Mouse (Mus musculus) CH12.LX (cell line): ENCODE measurements around the gene P2ry1. TPM values are rescaled to one million over a fixed set of nuclear protein-coding genes. Genes with fewer than 3 reads are reported as not detected.

Source experiments
- DNase-seq: peaks from one replicate; pipeline ENCODE4 v3.0.0-alpha.2; 2013; ENCODE audit errors: extremely low read depth
- H3K27ac ChIP-seq: 2 replicates; pipeline ENCODE4 v1.5.1; 2012; ENCODE audit warnings: low read depth, mild to moderate bottlenecking, control low read depth, moderate library complexity; ENCODE audit not compliant: insufficient read depth
- H3K27me3 ChIP-seq: replicated peaks from 2 replicates; pipeline ENCODE3; 2012; ENCODE audit warnings: inconsistent platforms
- H3K36me3 ChIP-seq, 2 experiments: replicated peaks in 1 of 2; 2 replicates each; pipeline versions ENCODE3 to v1.6.1; 2012; ENCODE audit warnings: inconsistent platforms in 1 of 2, low read length in 1 of 2, mild to moderate bottlenecking in 1 of 2, mixed read lengths in 1 of 2, moderate library complexity in 1 of 2; ENCODE audit not compliant: control insufficient read depth in 1 of 2, insufficient read depth in 1 of 2
- H3K4me1 ChIP-seq, 2 experiments: 2 replicates each; pipeline ENCODE4 v1.6.1; 2012; ENCODE audit warnings: inconsistent platforms in 1 of 2, moderate library complexity in 1 of 2; ENCODE audit not compliant: insufficient read depth in 2 of 2, control insufficient read depth in 1 of 2
- H3K4me2 ChIP-seq: 2 replicates; pipeline ENCODE4 v1.6.1; 2012; ENCODE audit warnings: low read depth, mild to moderate bottlenecking, control low read depth; ENCODE audit not compliant: poor library complexity, insufficient read depth, severe bottlenecking
- H3K4me3 ChIP-seq, 3 experiments: fragments of 150-350 bp in 1 of 3; sonication (generic) in 1 of 3; replicated peaks in 1 of 3; 2 replicates each; pipeline versions ENCODE3 to v1.5.1; 2011 to 2012; ENCODE audit warnings: low read depth in 2 of 3, low read length in 2 of 3, mild to moderate bottlenecking in 2 of 3, moderate library complexity in 2 of 3, control low read depth in 1 of 3, improper control_type of control experiment in 1 of 3, inconsistent platforms in 1 of 3, mixed read lengths in 1 of 3; ENCODE audit not compliant: poor library complexity in 1 of 3
- H3K79me2 ChIP-seq: replicated peaks from 2 replicates; pipeline ENCODE4 v1.6.1; 2012; ENCODE audit warnings: mild to moderate bottlenecking, moderate library complexity; ENCODE audit not compliant: control insufficient read depth, poor library complexity, insufficient read depth, severe bottlenecking; ENCODE audit errors: extremely low read depth
- H3K9ac ChIP-seq: 2 replicates; pipeline ENCODE4 v1.6.1; 2012; ENCODE audit warnings: low read depth, mild to moderate bottlenecking, control low read depth, moderate library complexity; ENCODE audit not compliant: insufficient read depth
- H3K9me3 ChIP-seq: replicated peaks from 2 replicates; pipeline ENCODE3; 2012; ENCODE audit warnings: low read length, inconsistent platforms, mixed read lengths
- E2F4 ChIP-seq: IDR thresholded peaks from 2 replicates; pipeline ENCODE4 v1.6.1; 2011; ENCODE audit warnings: low read depth, low read length, improper control_type of control experiment; ENCODE audit not compliant: insufficient replicate concordance
- ELF1 ChIP-seq: IDR thresholded peaks from 2 replicates; pipeline ENCODE4 v1.6.1; 2014; ENCODE audit warnings: low read depth, mild to moderate bottlenecking, inconsistent platforms, low read length, improper control_type of control experiment
- ETS1 ChIP-seq: conservative IDR thresholded peaks from 2 replicates; pipeline ENCODE4 v1.6.1; 2012; ENCODE audit warnings: low read depth, mild to moderate bottlenecking, inconsistent platforms, low read length, improper control_type of control experiment, moderate library complexity
- GABPA ChIP-seq: IDR thresholded peaks from 2 replicates; pipeline ENCODE4 v1.6.1; 2012; ENCODE audit warnings: low read depth, low read length, improper control_type of control experiment, inconsistent platforms; ENCODE audit not compliant: insufficient replicate concordance
- JUN ChIP-seq: IDR thresholded peaks from 2 replicates; pipeline ENCODE4 v1.6.1; 2011; ENCODE audit warnings: low read depth, mild to moderate bottlenecking, low read length, improper control_type of control experiment, moderate library complexity; ENCODE audit not compliant: insufficient read depth
- JUND ChIP-seq: conservative IDR thresholded peaks from 2 replicates; pipeline ENCODE4 v1.6.1; 2011; ENCODE audit warnings: low read depth, low read length, improper control_type of control experiment
- KAT2A ChIP-seq: IDR thresholded peaks from 2 replicates; pipeline ENCODE4 v1.6.1; 2012; ENCODE audit warnings: low read length, improper control_type of control experiment, inconsistent platforms; ENCODE audit not compliant: insufficient replicate concordance
- MAX ChIP-seq: IDR thresholded peaks from 2 replicates; pipeline ENCODE4 v1.6.1; 2011; ENCODE audit warnings: low read length, improper control_type of control experiment
- MAZ ChIP-seq: IDR thresholded peaks from 2 replicates; pipeline ENCODE4 v1.6.1; 2012; ENCODE audit warnings: low read depth, mild to moderate bottlenecking, inconsistent platforms, low read length, improper control_type of control experiment, moderate library complexity
- MXI1 ChIP-seq: IDR thresholded peaks from 2 replicates; pipeline ENCODE4 v1.6.1; 2011; ENCODE audit warnings: mild to moderate bottlenecking, low read depth, low read length, improper control_type of control experiment
- NRF1 ChIP-seq: IDR thresholded peaks from 2 replicates; pipeline ENCODE4 v1.6.1; 2014; ENCODE audit warnings: low read depth, mild to moderate bottlenecking, inconsistent platforms, low read length, improper control_type of control experiment, moderate library complexity
- POLR2A ChIP-seq: IDR thresholded peaks from 2 replicates; pipeline ENCODE4 v1.6.1; 2011; ENCODE audit warnings: low read depth, mild to moderate bottlenecking, improper control_type of control experiment, low read length
- SIN3A ChIP-seq: IDR thresholded peaks from 2 replicates; pipeline ENCODE4 v1.6.1; 2012; ENCODE audit warnings: low read length, improper control_type of control experiment, inconsistent platforms
- UBTF ChIP-seq: IDR thresholded peaks from 2 replicates; pipeline ENCODE4 v1.6.1; 2012; ENCODE audit warnings: low read depth, mild to moderate bottlenecking, inconsistent platforms, low read length, improper control_type of control experiment, moderate library complexity
- USF2 ChIP-seq: conservative IDR thresholded peaks from 2 replicates; pipeline ENCODE4 v1.6.1; 2011; ENCODE audit warnings: low read depth, low read length, improper control_type of control experiment
- ZMIZ1 ChIP-seq: IDR thresholded peaks from 2 replicates; pipeline ENCODE4 v1.6.1; 2012; ENCODE audit warnings: low read depth, mild to moderate bottlenecking, inconsistent platforms, low read length, improper control_type of control experiment
- dilution Hi-C: fragments of 300-500 bp; cut with MboI; formaldehyde crosslinking; loops from 2 replicates; pipeline ENCODE4 v1.14.3; 2020; ENCODE audit warnings: low sequenced_read_pairs; ENCODE audit not compliant: extremely low pct_unique_long_range_greater_than_20kb, extremely low pct_ligation_motif_present
- in situ Hi-C: fragments of 300-500 bp; cut with MboI; formaldehyde crosslinking; loops from 3 replicates; pipeline ENCODE4 v1.14.3; 2019; ENCODE audit warnings: low sequenced_read_pairs, low pct_ligation_motif_present, low pct_unique_long_range_greater_than_20kb, mixed read lengths
- polyA plus RNA-seq: library from polyadenylated mRNA; unstranded; fragments of >175 nt; gene quantifications from 2 replicates; pipeline ENCODE4 v1.2.1, GENCODE M21; 2012; ENCODE audit warnings: low read depth; ENCODE audit not compliant: insufficient read length
- total RNA-seq, 2 experiments: library from RNA; depleted of rRNA; stranded (reverse); fragments of 300-350 nt in 1 of 2; fragments of >200 nt in 1 of 2; gene quantifications; 2 replicates each; pipeline ENCODE4 v1.2.3; 2012 to 2014

Gene P2ry1
- total and polyA plus RNA-seq, 3 experiments: not detected

- no peaks in the 10 kb centered on the region for H3K36me3 ChIP-seq
- H3K4me1 ChIP-seq: no peaks in the 10 kb centered on the region
- H3K27me3 ChIP-seq: no peaks in the 10 kb centered on the region
- no peak overlapping the region for H3K27ac ChIP-seq
- no peaks in the 10 kb centered on the region for H3K79me2 ChIP-seq
- no peak overlapping the region for H3K4me3 ChIP-seq
- H3K4me2 ChIP-seq: no peak overlapping the region
- in situ Hi-C loops: no loop called here
- peaks cover 14% of the 10 kb centered on the region for H3K9me3 ChIP-seq
- no peak overlapping the region for H3K9ac ChIP-seq
- dilution Hi-C loops: no loop called here
- TF ChIP-seq NRF1 (no peak), KAT2A (no peak), MAZ (no peak)
- no peak for DNase-seq
Measured at GRCm38 (mm10) chr3:60999715-61000114, 2.9 kb upstream of the P2ry1 start.

DNA sequence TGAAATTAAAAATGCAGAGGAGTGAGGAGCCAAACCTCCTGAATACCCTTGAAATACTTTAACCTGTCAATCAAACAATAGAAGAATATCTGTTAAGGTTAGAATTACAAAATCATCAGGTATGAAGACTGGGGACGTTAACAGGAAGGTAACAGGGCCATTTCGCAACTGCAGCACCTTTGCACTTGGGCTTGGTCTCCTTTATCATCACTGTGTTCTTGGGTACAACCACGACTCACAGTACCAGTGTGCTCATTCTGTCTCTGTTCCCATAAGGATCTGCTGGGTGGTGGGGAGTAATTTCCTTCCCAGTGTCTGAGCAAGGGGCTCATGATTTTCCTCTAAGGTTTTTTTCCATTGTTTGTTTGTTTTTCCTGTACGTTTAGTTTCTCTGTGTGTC, 1.8 kb upstream of the P2ry1 start:
- dilution Hi-C loops: no loop called here
- Histone ChIP-seq H3K9me3 (peaks cover 14% of the 10 kb centered on the region), H3K27me3 (no peaks in the 10 kb centered on the region), H3K36me3 (no peaks in the 10 kb centered on the region), H3K4me3 (no peak overlapping the region), H3K4me1 (no peaks in the 10 kb centered on the region), H3K4me2 (no peak overlapping the region), H3K9ac (no peak overlapping the region), H3K27ac (no peak overlapping the region), H3K79me2 (no peaks in the 10 kb centered on the region)
- in situ Hi-C loops: no loop called here
- no peak for TF ChIP-seq MXI1
- TF ChIP-seq ELF1: no peak
- no peak for TF ChIP-seq POLR2A
- TF ChIP-seq GABPA: no peak
- no peak for TF ChIP-seq SIN3A
- TF ChIP-seq USF2: no peak
- no peak for TF ChIP-seq E2F4
- no peak for TF ChIP-seq NRF1
- TF ChIP-seq JUN: no peak
- TF ChIP-seq UBTF: no peak
- TF ChIP-seq MAX: no peak
- TF ChIP-seq MAZ: no peak
- TF ChIP-seq ZMIZ1: no peak
- no peak for TF ChIP-seq ETS1
- no peak for TF ChIP-seq JUND
- DNase-seq: no peak
